Mouse (Mus musculus) forelimb bud, embryonic 11.5 days (tissue): ENCODE measurements at regions not wholly inside any gene's neighbourhood (a gene's known extent, or its start where the extent isn't known, plus 50 kb on each side); places are given as distances from the start of the nearest gene placed in this dataset.
A peak's percentile ranks its signal among the peaks of the same experiment; 100 is the strongest.

Experiments used
- DNase-seq: peaks from one replicate; pipeline ENCODE4 v3.0.0-alpha.2; 2012; ENCODE audit warnings: low read depth, low spot score

DNA sequence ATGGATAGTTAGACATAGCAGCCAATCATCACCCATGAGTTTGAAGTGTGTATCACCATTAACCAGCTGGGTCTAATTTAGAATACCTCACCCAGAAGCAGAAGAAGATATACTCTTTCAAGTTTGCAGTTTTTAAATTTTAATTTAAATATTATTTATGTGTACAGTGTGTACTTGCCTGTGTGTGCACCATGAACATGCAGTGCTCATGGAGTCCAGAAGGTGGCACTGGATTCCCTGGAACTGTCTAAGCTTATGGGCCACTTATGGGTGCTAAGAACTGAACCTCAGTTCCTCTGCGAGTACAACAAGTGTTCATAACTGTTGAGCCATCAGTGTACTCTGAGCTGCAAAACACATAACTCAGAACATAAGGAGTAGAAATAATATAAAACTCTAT lies 675.6 kb downstream of the Adcyap1 start:
- DNase-seq, result peak; percentile 1

DNA sequence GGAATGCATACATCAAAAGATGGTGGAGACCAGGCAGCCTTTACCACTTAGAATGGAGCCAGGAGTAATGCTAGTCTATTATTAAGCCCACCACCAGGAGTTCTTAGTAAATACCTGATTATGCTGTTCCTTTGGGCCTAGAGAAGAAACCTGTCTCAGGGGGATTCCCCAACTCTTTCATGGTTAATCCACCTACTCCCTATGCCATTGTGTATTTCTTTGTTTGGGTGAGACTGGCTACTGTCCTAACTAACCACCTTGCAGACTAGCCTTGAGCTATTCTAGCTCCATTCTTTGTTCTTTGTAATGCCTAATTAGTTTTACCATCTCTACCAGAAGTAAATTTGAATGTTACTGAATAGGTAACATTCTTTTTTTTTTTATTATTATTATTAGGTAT lies 706.8 kb downstream of the Adcyap1 start:
- no peak for DNase-seq

- DNase-seq, result no peak
Measured at GRCm38 (mm10) chr17:93922412-93922811, 723.6 kb downstream of the Adcyap1 start.

GRCm38 (mm10) chr17:93924223-93925006 lies 725.6 kb downstream of the Adcyap1 start:
- DNase-seq, result no peak
